Mouse (Mus musculus): ENCODE data around the gene Atp11a.
A peak's percentile ranks its signal among the peaks of the same experiment; 100 is the strongest.

The Atp11a gene

GRCm38 (mm10) chr8:12869661-12870060 is 112.8 kb downstream of the Atp11a start:
- DNase-seq (ENCODE audit: inconsistent age in 2 of 2, low spot score in 1 of 2): no peak

GRCm38 (mm10) chr8:12870656-12871055 is 113.8 kb downstream of the Atp11a start:
- DNase-seq (ENCODE audit: inconsistent age in 2 of 2, low spot score in 1 of 2): no peak

GRCm38 (mm10) chr8:12871461-12871860 is 114.6 kb downstream of the Atp11a start:
- DNase-seq (ENCODE audit: inconsistent age in 2 of 2, low spot score in 1 of 2): no peak

- no peak for DNase-seq (ENCODE audit: inconsistent age in 2 of 2, low spot score in 1 of 2)
Observed at GRCm38 (mm10) chr8:12872983-12873356, 116.2 kb downstream of the Atp11a start.

- peak; percentile 37 to 73 for DNase-seq (ENCODE audit: inconsistent age in 2 of 2, low spot score in 1 of 2)
Observed at GRCm38 (mm10) chr8:12873357-12874046, 116.7 kb downstream of the Atp11a start, which contains the start of gene Mcf2l. Gene Mcf2l, plus strand, starts transcription at chr8:12873806.

GRCm38 (mm10) chr8:12874194-12874791 is 117.5 kb downstream of the Atp11a start:
- DNase-seq (ENCODE audit: inconsistent age in 2 of 2, low spot score in 1 of 2): peak in 1 of 2 experiments; percentile 37

- DNase-seq (ENCODE audit: inconsistent age in 2 of 2, low spot score in 1 of 2): no peak
Observed at GRCm38 (mm10) chr8:12874971-12875370, 118.2 kb downstream of the Atp11a start.

GRCm38 (mm10) chr8:12877126-12877525 is 120.3 kb downstream of the Atp11a start:
- no peak for DNase-seq (ENCODE audit: inconsistent age in 2 of 2, low spot score in 1 of 2)

- DNase-seq (ENCODE audit: inconsistent age in 2 of 2, low spot score in 1 of 2): no peak
Observed at GRCm38 (mm10) chr8:12880163-12880562, 123.3 kb downstream of the Atp11a start.

GRCm38 (mm10) chr8:12883051-12884004 is 126.5 kb downstream of the Atp11a start:
- no peak for DNase-seq (ENCODE audit: inconsistent age in 2 of 2, low spot score in 1 of 2)

GRCm38 (mm10) chr8:12887772-12888435 is 131.1 kb downstream of the Atp11a start:
- DNase-seq (ENCODE audit: inconsistent age in 2 of 2, low spot score in 1 of 2): no peak

GRCm38 (mm10) chr8:12889046-12889598 is 132.3 kb downstream of the Atp11a start:
- no peak for DNase-seq (ENCODE audit: inconsistent age in 2 of 2, low spot score in 1 of 2)

- no peak for DNase-seq (ENCODE audit: inconsistent age in 2 of 2, low spot score in 1 of 2)
Observed at GRCm38 (mm10) chr8:12892882-12893446, 136.2 kb downstream of the Atp11a start.

- DNase-seq (ENCODE audit: inconsistent age in 2 of 2, low spot score in 1 of 2): no peak
Observed at GRCm38 (mm10) chr8:12893797-12894578, 137.2 kb downstream of the Atp11a start.

GRCm38 (mm10) chr8:12894783-12895534 is 138.1 kb downstream of the Atp11a start:
- no peak for DNase-seq (ENCODE audit: inconsistent age in 2 of 2, low spot score in 1 of 2)

GRCm38 (mm10) chr8:12895535-12896150 is 138.8 kb downstream of the Atp11a start:
- no peak for DNase-seq (ENCODE audit: inconsistent age in 2 of 2, low spot score in 1 of 2)

- DNase-seq (ENCODE audit: inconsistent age in 2 of 2, low spot score in 1 of 2): peak; percentile 53 to 85
Observed at GRCm38 (mm10) chr8:12896494-12897373, 139.9 kb downstream of the Atp11a start.
